Mouse (Mus musculus) embryonic facial prominence, embryonic 10.5 days (tissue): ENCODE results near the gene Ankrd33b. TPM values are rescaled to one million over a fixed set of nuclear protein-coding genes. Genes with fewer than 3 reads are reported as not detected.

ENCODE experiments used
- DNase-seq: peaks from one replicate; pipeline ENCODE4 v3.0.0-alpha.2; 2017; ENCODE audit warnings: low spot score
- H3K27ac ChIP-seq: fragments of 300-500 bp; sonication (generic); replicated peaks from 2 replicates; pipeline ENCODE4 v1.5.1; 2016; ENCODE audit warnings: mild to moderate bottlenecking
- H3K27me3 ChIP-seq: fragments of 300-500 bp; sonication (generic); replicated peaks from 2 replicates; pipeline ENCODE4 v1.6.1; 2016; ENCODE audit warnings: low read depth, mild to moderate bottlenecking; ENCODE audit not compliant: poor library complexity, severe bottlenecking
- H3K36me3 ChIP-seq: fragments of 300-500 bp; sonication (generic); replicated peaks from 2 replicates; pipeline ENCODE4 v1.6.1; 2016; ENCODE audit warnings: mild to moderate bottlenecking, moderate library complexity
- H3K4me1 ChIP-seq: fragments of 300-500 bp; sonication (generic); 2 replicates; pipeline ENCODE4 v1.6.1; 2016
- H3K4me3 ChIP-seq: fragments of 300-500 bp; sonication (generic); 2 replicates; pipeline ENCODE4 v1.5.1; 2016; ENCODE audit warnings: mild to moderate bottlenecking, moderate library complexity
- H3K9me3 ChIP-seq: fragments of 300-500 bp; sonication (generic); 2 replicates; pipeline ENCODE4 v1.6.1; 2016; ENCODE audit warnings: mild to moderate bottlenecking
- WGBS: fragments of 180-500 bp; shearing (Covaris S2); methylation state at CpG from one replicate; pipeline ENCODE4 v1.1.7; 2016; 5-methylcytosine and 5-hydroxymethylcytosine counted together
- polyA plus RNA-seq: library from polyadenylated mRNA; unstranded; fragments of >200 nt; fragmentation: Nextera tagmentation; extraction: Ambion mirVana; gene quantifications from 2 replicates; pipeline ENCODE4 v1.2.1, GENCODE M21; 2016

Ankrd33b gene
- polyA plus RNA-seq, 1 experiment from 2014 or later: 0.67 TPM

DNA sequence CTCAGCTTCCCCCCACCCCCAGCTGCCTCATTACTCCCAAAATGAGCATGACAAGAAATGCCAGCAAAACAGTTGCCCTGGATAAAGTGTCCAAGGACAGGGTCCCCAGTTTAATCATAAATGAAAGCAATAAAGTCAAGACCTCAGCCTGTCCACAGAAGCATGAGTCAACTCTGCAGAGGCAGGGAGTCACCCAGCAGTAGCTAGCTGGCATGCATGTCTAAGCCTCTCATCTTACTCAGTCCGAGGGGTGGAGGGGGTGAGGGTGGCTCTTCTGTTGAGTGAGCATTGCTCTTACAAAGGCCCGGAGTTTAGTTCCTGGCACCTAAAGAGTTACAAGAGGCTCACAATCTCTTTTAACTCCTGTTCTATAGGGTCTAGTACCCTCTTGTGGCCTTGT lies 55.5 kb downstream of the Ankrd33b start:
- Histone ChIP-seq H3K4me3 (no peak overlapping the region), H3K36me3 (no peaks in the 10 kb centered on the region), H3K9me3 (0 out of 2 replicates have a peak, but pooled peaks cover 2% of the 10 kb centered on the region), H3K4me1 (0 out of 2 replicates have a peak, but pooled peaks cover 3% of the 10 kb centered on the region), H3K27me3 (no peaks in the 10 kb centered on the region), H3K27ac (no peak overlapping the region)
- 88% methylated on average over 2 of the region's 2 CpGs for WGBS
- DNase-seq: no peak

- Histone ChIP-seq H3K27ac (no peak overlapping the region), H3K4me3 (no peak overlapping the region), H3K27me3 (no peaks in the 10 kb centered on the region), H3K9me3 (0 out of 2 replicates have a peak, but pooled peaks cover 2% of the 10 kb centered on the region), H3K36me3 (no peaks in the 10 kb centered on the region), H3K4me1 (no peaks in the 10 kb centered on the region)
- no peak for DNase-seq
- 65% methylated on average over 15 of the region's 15 CpGs for WGBS
Measured at GRCm38 (mm10) chr15:31309526-31309925, 58.0 kb downstream of the Ankrd33b start.

GRCm38 (mm10) chr15:31306726-31307125 lies 60.8 kb downstream of the Ankrd33b start:
- Histone ChIP-seq H3K36me3 (no peaks in the 10 kb centered on the region), H3K9me3 (no peaks in the 10 kb centered on the region), H3K27ac (no peak overlapping the region), H3K4me3 (no peak overlapping the region), H3K27me3 (no peaks in the 10 kb centered on the region), H3K4me1 (peaks cover 6% of the 10 kb centered on the region)
- no peak for DNase-seq
- WGBS: 71% methylated on average over 4 of the region's 4 CpGs

- WGBS: 52% methylated on average over 6 of the region's 6 CpGs
- H3K9me3 ChIP-seq: no peaks in the 10 kb centered on the region
- H3K36me3 ChIP-seq: no peaks in the 10 kb centered on the region
- H3K4me3 ChIP-seq: no peak overlapping the region
- H3K27me3 ChIP-seq: no peaks in the 10 kb centered on the region
- DNase-seq: no peak
- H3K4me1 ChIP-seq: peaks cover 6% of the 10 kb centered on the region
- H3K27ac ChIP-seq: no peak overlapping the region; the same call in 1 of the 2 replicates
Measured at GRCm38 (mm10) chr15:31305181-31305580, 62.3 kb downstream of the Ankrd33b start.

DNA sequence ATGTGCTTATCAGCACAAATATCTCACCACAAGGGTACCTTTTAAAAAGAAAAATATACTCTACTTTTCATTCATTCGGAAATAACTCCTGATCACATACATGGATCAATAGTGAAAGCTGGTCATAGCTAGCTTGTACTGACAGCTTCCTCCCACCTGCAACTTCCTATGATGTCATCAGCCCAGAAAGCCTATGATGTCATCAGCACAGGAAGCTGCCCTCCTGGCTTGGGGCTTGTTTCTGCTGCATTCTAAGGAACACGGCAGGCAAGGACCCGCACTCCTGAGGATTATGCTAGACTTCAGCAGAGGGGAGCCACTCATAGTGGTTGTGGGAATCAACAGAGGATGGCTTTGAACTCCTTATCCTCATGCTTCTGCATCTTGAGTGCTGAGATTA lies 63.2 kb downstream of the Ankrd33b start:
- DNase-seq: no peak
- WGBS: 90% methylated on average over 3 of the region's 3 CpGs
- Histone ChIP-seq H3K9me3 (no peaks in the 10 kb centered on the region), H3K27ac (no peak overlapping the region), H3K4me3 (no peak overlapping the region), H3K27me3 (peaks cover 5% of the 10 kb centered on the region; the same call in 1 of the 2 replicates), H3K4me1 (peaks cover 9% of the 10 kb centered on the region), H3K36me3 (no peaks in the 10 kb centered on the region)

- DNase-seq: no peak
- 56% methylated on average over 12 of the region's 12 CpGs for WGBS
- Histone ChIP-seq H3K27ac (no peak overlapping the region), H3K9me3 (no peaks in the 10 kb centered on the region), H3K4me1 (peaks cover 14% of the 10 kb centered on the region), H3K36me3 (no peaks in the 10 kb centered on the region), H3K27me3 (peaks cover 24% of the 10 kb centered on the region), H3K4me3 (no peak overlapping the region)
Measured at GRCm38 (mm10) chr15:31302293-31302990, 65.1 kb downstream of the Ankrd33b start.

DNA sequence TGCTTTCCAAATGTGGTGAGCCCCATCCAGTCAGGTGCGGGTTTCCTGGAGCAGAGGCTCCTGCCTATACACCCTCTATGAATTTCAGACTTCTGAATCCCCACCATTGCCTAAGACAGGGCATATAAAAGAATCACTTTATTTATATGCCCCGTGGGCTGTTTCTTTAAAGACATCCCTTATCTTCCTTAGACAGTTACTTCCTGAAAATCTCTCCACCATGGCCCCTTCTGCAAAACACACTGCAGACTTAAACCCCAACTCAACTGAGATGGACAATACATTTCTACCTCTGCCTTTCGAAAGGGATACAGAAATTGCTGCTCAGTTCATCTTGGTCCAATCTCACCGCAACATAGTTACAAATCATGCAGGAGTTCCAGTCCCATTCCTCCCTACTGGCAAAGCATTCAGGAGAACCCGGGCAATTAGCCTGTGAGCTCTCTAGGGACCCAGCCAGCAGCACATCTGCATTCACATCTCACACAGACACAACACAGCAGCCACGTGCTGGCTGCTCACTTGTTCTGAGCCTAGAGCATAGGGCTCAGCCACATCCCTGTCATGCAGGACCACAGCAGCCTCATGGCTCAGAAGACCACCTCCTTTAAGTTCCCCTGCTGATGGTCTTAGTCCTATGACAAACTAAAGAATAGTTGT lies 68.1 kb downstream of the Ankrd33b start:
- Histone ChIP-seq H3K4me1 (peaks cover 23% of the 10 kb centered on the region), H3K36me3 (no peaks in the 10 kb centered on the region), H3K27me3 (peaks cover 55% of the 10 kb centered on the region), H3K27ac (no peak overlapping the region), H3K4me3 (no peak overlapping the region), H3K9me3 (no peaks in the 10 kb centered on the region)
- 66% methylated on average over 6 of the region's 6 CpGs for WGBS
- no peak for DNase-seq

GRCm38 (mm10) chr15:31297777-31298137 lies 69.8 kb downstream of the Ankrd33b start:
- Histone ChIP-seq H3K4me1 (peaks cover 38% of the 10 kb centered on the region), H3K9me3 (no peaks in the 10 kb centered on the region), H3K27ac (no peak overlapping the region), H3K27me3 (peaks cover 56% of the 10 kb centered on the region), H3K4me3 (peak overlapping the region; percentile 51), H3K36me3 (no peaks in the 10 kb centered on the region)
- peak; percentile 25 for DNase-seq
- whole genome bisulfite sequencing: 24% methylated on average over 13 of the region's 13 CpGs

GRCm38 (mm10) chr15:31296882-31297776 lies 70.4 kb downstream of the Ankrd33b start:
- 5% methylated on average over 40 of the region's 40 CpGs for WGBS
- DNase-seq: peak; percentile 44
- H3K9me3 ChIP-seq: no peaks in the 10 kb centered on the region
- no peak overlapping the region for H3K27ac ChIP-seq
- H3K4me3 ChIP-seq: peak overlapping the region; percentile 51
- H3K4me1 ChIP-seq: peaks cover 38% of the 10 kb centered on the region
- H3K36me3 ChIP-seq: no peaks in the 10 kb centered on the region
- H3K27me3 ChIP-seq: peaks cover 56% of the 10 kb centered on the region

DNA sequence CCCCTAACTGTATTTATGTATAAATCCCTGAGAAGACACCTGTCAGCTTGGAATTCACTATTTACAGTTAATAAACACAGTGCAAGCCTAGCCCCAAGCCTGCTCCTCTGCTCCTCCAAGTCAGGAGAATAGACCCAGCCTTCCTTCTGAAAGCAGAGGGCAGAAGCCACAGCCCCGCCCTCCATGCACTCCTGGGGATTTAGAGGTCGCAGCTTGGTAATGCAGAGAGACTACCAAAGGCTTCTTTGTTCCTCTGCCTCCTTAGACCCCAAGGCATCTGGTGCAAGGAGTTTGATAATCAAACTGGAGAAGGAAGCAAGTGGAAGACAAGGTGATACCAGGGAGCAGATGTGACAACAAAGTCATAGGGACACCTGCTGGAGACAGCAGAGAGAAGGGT lies 73.2 kb downstream of the Ankrd33b start:
- DNase-seq: no peak
- Histone ChIP-seq H3K4me1 (peaks cover 36% of the 10 kb centered on the region), H3K4me3 (no peak overlapping the region), H3K36me3 (no peaks in the 10 kb centered on the region), H3K27ac (no peak overlapping the region), H3K9me3 (no peaks in the 10 kb centered on the region), H3K27me3 (peaks cover 51% of the 10 kb centered on the region)
- WGBS: 0% methylated on average over 2 of the region's 2 CpGs

- 24% methylated on average over 3 of the region's 3 CpGs for WGBS
- Histone ChIP-seq H3K27me3 (peaks cover 34% of the 10 kb centered on the region), H3K4me1 (peaks cover 33% of the 10 kb centered on the region), H3K9me3 (no peaks in the 10 kb centered on the region), H3K36me3 (no peaks in the 10 kb centered on the region), H3K27ac (peak overlapping the region; percentile 40; the same call in 1 of the 2 replicates), H3K4me3 (no peak overlapping the region)
- peak; percentile 32 for DNase-seq
Measured at GRCm38 (mm10) chr15:31292627-31293026, 74.9 kb downstream of the Ankrd33b start.

DNA sequence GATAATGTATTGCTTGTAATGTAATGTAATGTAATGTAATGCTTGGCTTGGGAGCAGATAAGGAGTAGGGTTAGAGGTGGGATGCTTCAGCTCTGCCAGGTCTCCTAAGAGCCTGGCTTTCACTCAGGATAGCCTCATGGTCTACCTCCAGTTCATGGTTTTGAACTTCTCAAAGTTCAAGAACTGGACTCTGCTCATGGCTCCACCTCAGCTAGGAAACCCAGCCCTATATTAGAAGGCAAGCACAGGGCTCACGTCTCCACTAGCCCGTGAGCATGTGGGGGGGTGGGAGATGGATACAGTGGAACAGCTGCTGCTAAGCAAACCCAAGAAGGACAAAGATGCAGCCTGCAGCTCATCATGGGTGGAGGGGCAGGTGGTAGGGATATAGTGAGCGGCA lies 81.8 kb downstream of the Ankrd33b start:
- Histone ChIP-seq H3K4me3 (no peak overlapping the region), H3K27ac (no peak overlapping the region), H3K4me1 (0 out of 2 replicates have a peak, but pooled peaks cover 5% of the 10 kb centered on the region), H3K36me3 (no peaks in the 10 kb centered on the region), H3K27me3 (no peaks in the 10 kb centered on the region; the same call in 1 of the 2 replicates), H3K9me3 (no peaks in the 10 kb centered on the region)
- 89% methylated on average over 3 of the region's 3 CpGs for WGBS
- DNase-seq: no peak
